Mouse (Mus musculus) brain, embryonic 14.5 days (tissue): ENCODE results near the gene 1500009L16Rik.

Experiments used
- CTCF ChIP-seq: fragments of 200-500 bp; IDR thresholded peaks from 2 replicates; pipeline ENCODE4 v1.5.1; 2012; ENCODE audit warnings: inconsistent platforms, mild to moderate bottlenecking, moderate library complexity, borderline replicate concordance; ENCODE audit not compliant: insufficient read depth, insufficient read length; ENCODE audit errors: extremely low read depth
- POLR2A ChIP-seq: fragments of 200-500 bp; IDR thresholded peaks from 2 replicates; pipeline ENCODE4 v1.6.1; 2012; ENCODE audit warnings: mild to moderate bottlenecking, inconsistent platforms, borderline replicate concordance; ENCODE audit not compliant: poor library complexity, insufficient read depth, insufficient read length, severe bottlenecking; ENCODE audit errors: extremely low read depth

DNA sequence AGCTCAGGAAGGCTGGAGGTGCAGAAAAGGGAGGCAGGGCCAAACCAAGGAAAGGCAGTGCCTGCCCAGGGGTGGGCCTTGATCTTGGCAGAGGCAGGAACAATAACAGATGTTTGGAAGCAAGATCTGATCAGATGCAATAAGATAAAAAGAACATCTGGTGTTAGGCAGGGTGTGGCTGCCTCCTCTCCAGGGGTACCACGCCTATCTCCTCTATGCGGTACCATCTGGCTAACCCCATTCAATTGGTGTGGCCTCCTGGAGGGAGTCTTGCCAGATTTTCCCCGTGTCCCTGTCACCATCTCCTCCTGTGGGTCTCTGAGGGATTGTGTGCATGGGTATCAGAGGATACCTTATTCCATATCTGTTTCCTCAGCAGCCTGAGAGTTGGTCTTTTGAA, 12.7 kb upstream of the 1500009L16Rik start:
- no peak for TF ChIP-seq CTCF
- TF ChIP-seq POLR2A, result no peak
